Mouse (Mus musculus): ENCODE data around the gene Trim42. TPM values are rescaled to one million over a fixed set of nuclear protein-coding genes. Genes with fewer than 3 reads are reported as not detected.

Gene Trim42
- not detected in 2 replicates for polyA plus RNA-seq (2015; fragmentation: Nextera tagmentation; extraction: Ambion mirVana)

DNA sequence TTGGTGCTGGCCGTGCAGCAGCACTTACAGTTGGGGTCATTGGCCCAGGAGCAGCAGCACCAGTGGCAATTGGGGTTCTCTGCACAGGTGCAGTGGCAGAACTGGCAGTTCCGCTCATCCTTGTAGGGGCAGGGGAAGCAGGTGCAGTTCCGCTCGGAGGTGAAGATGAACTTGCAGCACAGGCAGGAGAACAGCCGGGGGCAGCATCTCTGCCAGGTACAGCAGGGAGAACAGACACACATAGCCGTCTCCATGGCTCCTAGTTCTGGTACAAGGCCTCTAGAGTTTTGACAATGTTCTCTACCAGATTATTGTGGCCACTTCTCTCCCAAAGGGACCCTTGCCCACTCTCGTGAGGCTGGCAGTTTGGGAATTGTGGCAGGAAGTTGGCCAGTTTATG is at the start of gene Trim42:
Trim42 (minus strand) TSS at position 368 of the 400 bp plus-strand sequence.
- WGBS, result 92% methylated on average over 7 of the region's 7 CpGs
- H3K27ac ChIP-seq (ENCODE audit: low read length), result no peak within 1 kb of the TSS

DNA sequence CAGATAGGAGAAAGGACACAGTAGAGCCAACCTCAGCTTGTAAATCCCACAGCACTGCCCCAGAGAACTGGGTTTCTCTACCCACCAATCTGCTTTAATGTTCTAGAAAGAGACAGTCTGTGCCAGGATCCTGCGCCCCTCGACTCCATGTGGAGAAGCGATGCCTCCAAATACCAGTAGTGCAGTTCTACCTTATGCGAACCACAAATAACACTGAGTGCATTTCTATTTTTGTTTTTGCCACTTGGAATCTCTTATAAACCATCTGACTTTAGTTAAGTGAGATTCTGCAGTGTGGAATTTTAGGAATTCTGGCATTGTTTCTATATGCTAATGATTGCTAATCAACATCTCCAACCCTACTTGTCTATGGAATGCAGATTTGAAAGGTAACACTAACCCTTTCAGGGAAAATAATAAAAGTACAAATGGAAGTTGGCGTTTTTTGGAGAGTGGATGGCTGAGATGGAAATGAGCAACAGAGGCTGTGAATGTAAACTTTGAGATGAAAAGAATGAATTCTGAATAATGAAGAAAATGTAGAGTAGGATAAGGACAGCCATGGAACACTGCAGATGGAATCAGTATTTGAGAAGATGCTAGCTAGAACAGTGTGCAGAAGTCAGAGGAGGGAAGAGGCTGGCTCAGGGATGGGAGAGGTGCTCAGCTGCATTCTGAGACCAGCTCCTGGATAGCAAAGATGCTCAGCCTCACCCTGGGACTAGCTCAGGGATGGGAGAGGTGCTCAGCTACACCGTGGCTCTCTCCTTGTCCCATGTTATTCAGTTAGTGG is 45.3 kb upstream of the Trim42 start:
- peak; percentile 31; the same call in 1 of the 2 replicates for ATAC-seq
- Histone ChIP-seq H3K9ac (replicated peaks; ENCODE audit: low read depth, low read length) (no peak overlapping the region), H3K4me3 (replicated peaks; ENCODE audit: low read length) (no peak overlapping the region), H3K4me1 (replicated peaks; ENCODE audit: control insufficient read depth, insufficient read depth, low read length) (no peaks in the 10 kb centered on the region), H3K36me3 (ENCODE audit: control insufficient read depth, insufficient read depth) (no peaks in the 10 kb centered on the region), H3K9me3 (ENCODE audit: control insufficient read depth, low read length) (no peaks in the 10 kb centered on the region), H3K27me3 (replicated peaks; ENCODE audit: control insufficient read depth, insufficient read depth, low read length) (no peaks in the 10 kb centered on the region), H3K27ac (ENCODE audit: low read length) (no peak overlapping the region), H3K4me2 (ENCODE audit: low read length) (no peak overlapping the region)
- WGBS, result 60% methylated on average over 6 of the region's 6 CpGs

More for the DNA sequence above, at the start of gene Trim42:
- no peaks in the 10 kb centered on the region for H3K4me1 ChIP-seq (replicated peaks; ENCODE audit: control insufficient read depth, insufficient read depth, low read length)
- H3K9ac ChIP-seq (replicated peaks; ENCODE audit: low read depth, low read length), result no peak within 1 kb of the TSS
- H3K4me3 ChIP-seq (replicated peaks; ENCODE audit: low read length), result no peak within 1 kb of the TSS
- no peaks in the 10 kb centered on the region for H3K36me3 ChIP-seq (ENCODE audit: control insufficient read depth, insufficient read depth)
- ATAC-seq, result no peak
- no peak within 1 kb of the TSS for H3K4me2 ChIP-seq (ENCODE audit: low read length)
- H3K27me3 ChIP-seq (replicated peaks; ENCODE audit: control insufficient read depth, insufficient read depth, low read length), result no peaks in the 10 kb centered on the region
- no peaks in the 10 kb centered on the region for H3K9me3 ChIP-seq (ENCODE audit: control insufficient read depth, low read length)

DNA sequence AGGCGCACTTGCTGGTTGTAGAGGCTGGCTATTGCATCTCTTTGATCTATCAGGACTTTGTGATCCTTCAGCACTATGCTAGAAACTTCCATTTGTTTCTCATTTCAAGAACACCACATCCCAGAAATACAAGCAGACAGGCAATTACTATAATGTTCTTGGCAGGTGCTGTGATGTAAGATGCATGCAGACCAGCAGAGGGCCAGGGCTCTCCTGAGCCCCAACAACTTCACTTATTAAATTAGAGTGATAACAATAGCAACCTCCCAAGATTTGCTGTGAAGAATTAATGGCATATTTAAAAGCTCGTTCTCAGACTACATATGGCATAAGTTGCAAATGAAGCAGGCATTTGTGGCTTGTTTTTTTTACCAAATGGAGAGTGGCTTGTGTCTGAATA is 38.4 kb upstream of the Trim42 start:
- no peaks in the 10 kb centered on the region for H3K9me3 ChIP-seq (ENCODE audit: control insufficient read depth, low read length)
- no peak overlapping the region for H3K27ac ChIP-seq (ENCODE audit: low read length)
- H3K36me3 ChIP-seq (ENCODE audit: control insufficient read depth, insufficient read depth), result no peaks in the 10 kb centered on the region
- ATAC-seq, result no peak
- no peak overlapping the region for H3K4me3 ChIP-seq (replicated peaks; ENCODE audit: low read length)
- 77% methylated on average over 2 of the region's 2 CpGs for WGBS
- no peaks in the 10 kb centered on the region for H3K27me3 ChIP-seq (replicated peaks; ENCODE audit: control insufficient read depth, insufficient read depth, low read length)
- no peak overlapping the region for H3K4me2 ChIP-seq (ENCODE audit: low read length)
- no peak overlapping the region for H3K9ac ChIP-seq (replicated peaks; ENCODE audit: low read depth, low read length)
- H3K4me1 ChIP-seq (replicated peaks; ENCODE audit: control insufficient read depth, insufficient read depth, low read length), result no peaks in the 10 kb centered on the region

DNA sequence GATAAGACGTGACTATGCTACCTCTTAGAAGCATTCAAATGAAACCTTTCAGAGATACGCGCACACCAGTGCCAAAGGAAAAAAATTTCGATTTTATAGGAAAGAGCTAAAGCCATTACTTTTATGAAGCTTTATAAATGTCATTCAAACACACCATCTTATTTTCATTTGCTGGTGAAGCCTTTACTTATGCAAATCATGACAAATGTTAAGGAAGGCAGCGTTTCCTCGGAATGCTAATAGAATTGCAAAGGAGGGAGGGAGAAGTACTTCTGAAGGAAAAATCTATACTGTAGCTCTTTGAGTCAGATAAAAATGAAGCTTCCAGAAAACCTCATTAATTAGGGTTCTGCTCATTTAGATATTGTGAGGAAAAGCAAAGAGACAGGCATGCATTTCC is 13.3 kb downstream of the Trim42 start:
- H3K27ac ChIP-seq (ENCODE audit: low read length), result no peak overlapping the region
- H3K4me3 ChIP-seq (replicated peaks; ENCODE audit: low read length), result no peak overlapping the region
- no peak overlapping the region for H3K4me2 ChIP-seq (ENCODE audit: low read length)
- ATAC-seq, result no peak
- H3K36me3 ChIP-seq (ENCODE audit: control insufficient read depth, insufficient read depth), result no peaks in the 10 kb centered on the region
- H3K9me3 ChIP-seq (ENCODE audit: control insufficient read depth, low read length), result no peaks in the 10 kb centered on the region
- no peaks in the 10 kb centered on the region for H3K4me1 ChIP-seq (replicated peaks; ENCODE audit: control insufficient read depth, insufficient read depth, low read length)
- no peaks in the 10 kb centered on the region for H3K27me3 ChIP-seq (replicated peaks; ENCODE audit: control insufficient read depth, insufficient read depth, low read length)
- WGBS, result 46% methylated on average over 6 of the region's 6 CpGs
- no peak overlapping the region for H3K9ac ChIP-seq (replicated peaks; ENCODE audit: low read depth, low read length)

DNA sequence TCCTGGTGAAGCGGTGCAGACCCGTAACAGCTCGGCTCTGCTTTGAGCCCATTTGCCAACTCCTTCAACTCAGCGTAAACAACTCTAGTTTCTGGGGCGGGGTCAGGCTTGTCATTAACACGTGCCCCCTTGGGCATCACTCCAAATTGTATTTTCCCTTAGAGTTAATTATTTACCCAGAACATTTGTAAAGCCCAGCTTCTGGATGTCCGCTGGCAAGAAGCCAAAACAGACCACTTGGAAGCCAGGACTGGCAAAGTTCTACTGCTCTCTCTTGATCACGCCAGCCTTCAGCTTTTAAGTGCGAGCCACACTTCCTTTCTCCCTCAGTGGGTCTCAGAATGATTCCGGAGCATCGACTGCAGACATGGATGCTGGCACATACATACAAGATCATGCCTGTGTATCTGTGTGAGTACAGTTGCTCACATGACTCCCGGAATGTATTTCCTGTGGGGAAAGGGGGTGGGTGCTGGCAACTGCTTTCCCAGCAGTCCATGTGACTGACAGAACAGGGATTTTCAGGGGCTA is 24.9 kb downstream of the Trim42 start:
- no peak overlapping the region for H3K9ac ChIP-seq (replicated peaks; ENCODE audit: low read depth, low read length)
- no peak overlapping the region for H3K27ac ChIP-seq (ENCODE audit: low read length)
- peaks cover 2% of the 10 kb centered on the region; the same call in 1 of the 2 replicates for H3K9me3 ChIP-seq (ENCODE audit: control insufficient read depth, low read length)
- peaks cover 7% of the 10 kb centered on the region; the same call in 1 of the 2 replicates for H3K4me1 ChIP-seq (replicated peaks; ENCODE audit: control insufficient read depth, insufficient read depth, low read length)
- no peak overlapping the region for H3K4me3 ChIP-seq (replicated peaks; ENCODE audit: low read length)
- WGBS, result 23% methylated on average over 12 of the region's 12 CpGs
- 0 out of 2 replicates have a peak overlapping the region, but pooled peaks have one; percentile 5 for H3K4me2 ChIP-seq (ENCODE audit: low read length)
- ATAC-seq, result peak; percentile 72
- no peaks in the 10 kb centered on the region for H3K27me3 ChIP-seq (replicated peaks; ENCODE audit: control insufficient read depth, insufficient read depth, low read length)
- H3K36me3 ChIP-seq (ENCODE audit: control insufficient read depth, insufficient read depth), result no peaks in the 10 kb centered on the region

DNA sequence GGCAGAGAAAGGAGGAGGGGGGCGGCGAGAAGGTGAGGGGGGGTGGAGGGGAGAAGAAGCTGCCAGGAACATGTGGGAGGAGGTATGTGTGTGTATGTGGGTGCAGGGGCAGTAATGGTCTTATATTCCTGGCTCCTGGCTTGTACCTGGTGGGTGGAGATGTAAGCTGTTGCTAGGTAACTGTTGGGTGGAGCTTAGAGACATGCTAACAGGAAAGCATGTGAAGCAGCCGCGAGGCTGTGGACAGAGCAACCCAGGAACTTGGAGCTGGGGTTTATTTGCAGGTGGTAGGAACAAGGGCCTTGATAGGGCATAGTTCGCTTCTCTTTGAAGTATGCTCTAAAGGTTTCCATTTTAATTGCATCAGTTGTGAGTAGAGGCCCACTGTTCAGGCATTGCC is 28.0 kb downstream of the Trim42 start:
- H3K9ac ChIP-seq (replicated peaks; ENCODE audit: low read depth, low read length), result no peak overlapping the region
- no peak overlapping the region for H3K27ac ChIP-seq (ENCODE audit: low read length)
- H3K27me3 ChIP-seq (replicated peaks; ENCODE audit: control insufficient read depth, insufficient read depth, low read length), result no peaks in the 10 kb centered on the region
- no peak overlapping the region for H3K4me3 ChIP-seq (replicated peaks; ENCODE audit: low read length)
- H3K9me3 ChIP-seq (ENCODE audit: control insufficient read depth, low read length), result peaks cover 2% of the 10 kb centered on the region; the same call in 1 of the 2 replicates
- ATAC-seq, result no peak
- H3K36me3 ChIP-seq (ENCODE audit: control insufficient read depth, insufficient read depth), result no peaks in the 10 kb centered on the region
- peaks cover 7% of the 10 kb centered on the region; the same call in 1 of the 2 replicates for H3K4me1 ChIP-seq (replicated peaks; ENCODE audit: control insufficient read depth, insufficient read depth, low read length)
- H3K4me2 ChIP-seq (ENCODE audit: low read length), result no peak overlapping the region
- 65% methylated on average over 5 of the region's 5 CpGs for WGBS

DNA sequence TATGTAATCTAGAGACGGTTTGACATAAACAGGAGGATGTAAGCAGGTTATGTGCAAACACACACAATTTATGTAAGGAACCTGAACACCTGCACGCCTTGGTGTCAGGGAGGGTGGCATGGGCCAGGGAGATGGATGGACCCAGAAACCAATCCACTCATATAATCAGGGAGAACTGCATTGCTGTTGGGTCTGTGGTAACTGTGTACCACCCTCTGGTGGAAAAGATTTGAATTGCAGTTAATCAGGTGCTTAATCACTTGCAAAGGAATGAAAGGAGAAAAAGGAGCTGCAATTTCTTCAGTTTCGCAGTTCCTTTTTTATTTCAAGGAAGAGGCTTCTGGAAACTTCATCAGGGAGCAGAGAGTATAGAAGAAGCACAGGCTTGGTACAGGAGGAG is 46.9 kb downstream of the Trim42 start:
- Histone ChIP-seq H3K9me3 (ENCODE audit: control insufficient read depth, low read length) (no peaks in the 10 kb centered on the region), H3K4me1 (replicated peaks; ENCODE audit: control insufficient read depth, insufficient read depth, low read length) (no peaks in the 10 kb centered on the region), H3K27me3 (replicated peaks; ENCODE audit: control insufficient read depth, insufficient read depth, low read length) (no peaks in the 10 kb centered on the region), H3K36me3 (ENCODE audit: control insufficient read depth, insufficient read depth) (no peaks in the 10 kb centered on the region), H3K27ac (ENCODE audit: low read length) (no peak overlapping the region), H3K4me2 (ENCODE audit: low read length) (no peak overlapping the region), H3K4me3 (replicated peaks; ENCODE audit: low read length) (no peak overlapping the region), H3K9ac (replicated peaks; ENCODE audit: low read depth, low read length) (no peak overlapping the region)
- ATAC-seq, result no peak
- WGBS, result 71% methylated on average over 3 of the region's 3 CpGs

DNA sequence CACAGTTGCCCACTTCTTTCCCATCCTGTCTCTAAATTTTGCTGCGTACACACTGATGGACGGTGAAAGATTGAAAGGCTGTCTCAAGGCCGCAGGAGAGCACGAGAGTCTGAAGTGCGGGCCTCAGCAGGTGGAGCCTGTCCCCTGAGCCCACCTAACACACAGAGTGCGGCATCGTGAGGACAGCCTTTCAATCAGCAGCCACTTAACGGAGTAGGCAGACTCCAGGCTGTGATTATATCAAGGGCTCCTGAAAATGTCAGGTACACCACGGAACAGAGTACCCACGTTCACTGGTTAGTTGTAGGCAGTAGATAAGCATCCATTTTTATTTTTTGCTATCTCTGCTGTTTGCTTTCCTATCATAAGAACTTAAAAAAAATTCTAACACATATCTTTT is 47.6 kb downstream of the Trim42 start:
- no peak overlapping the region for H3K9ac ChIP-seq (replicated peaks; ENCODE audit: low read depth, low read length)
- no peak overlapping the region for H3K4me3 ChIP-seq (replicated peaks; ENCODE audit: low read length)
- no peaks in the 10 kb centered on the region for H3K9me3 ChIP-seq (ENCODE audit: control insufficient read depth, low read length)
- no peak overlapping the region for H3K27ac ChIP-seq (ENCODE audit: low read length)
- no peaks in the 10 kb centered on the region for H3K27me3 ChIP-seq (replicated peaks; ENCODE audit: control insufficient read depth, insufficient read depth, low read length)
- H3K36me3 ChIP-seq (ENCODE audit: control insufficient read depth, insufficient read depth), result no peaks in the 10 kb centered on the region
- H3K4me2 ChIP-seq (ENCODE audit: low read length), result no peak overlapping the region
- 74% methylated on average over 10 of the region's 10 CpGs for WGBS
- no peaks in the 10 kb centered on the region for H3K4me1 ChIP-seq (replicated peaks; ENCODE audit: control insufficient read depth, insufficient read depth, low read length)
- no peak for ATAC-seq

DNA sequence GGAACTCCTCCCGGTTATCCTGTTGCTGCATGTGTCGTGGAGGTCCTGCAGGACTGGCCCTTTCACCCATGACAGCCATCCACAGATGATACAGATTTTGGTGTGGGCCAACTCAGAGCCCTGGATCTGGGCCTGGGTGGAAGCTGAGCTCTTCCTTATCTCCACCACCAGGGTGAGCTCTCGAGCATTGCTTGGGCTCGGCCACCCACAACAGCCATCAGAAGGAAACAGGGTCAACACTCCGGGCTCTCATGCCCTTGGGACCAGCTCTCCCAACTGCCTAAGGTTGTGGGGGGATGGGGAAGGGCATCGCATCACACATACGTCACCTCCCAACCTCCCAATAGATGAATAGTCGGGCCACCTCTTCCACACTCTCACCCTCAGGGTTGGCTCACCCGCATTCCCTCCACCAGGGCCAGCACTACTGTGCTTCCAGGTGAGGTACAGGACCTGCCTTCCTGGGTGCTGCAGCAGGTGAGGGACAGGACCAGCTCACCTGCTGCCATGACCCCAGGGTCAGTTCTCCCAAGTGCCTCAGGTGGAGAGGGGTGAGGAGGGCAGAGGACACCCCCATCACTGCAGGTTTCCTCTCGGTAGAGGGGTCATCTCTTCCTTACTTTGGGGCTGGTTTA is 54.2 kb downstream of the Trim42 start:
- no peaks in the 10 kb centered on the region for H3K9me3 ChIP-seq (ENCODE audit: control insufficient read depth, low read length)
- H3K27me3 ChIP-seq (replicated peaks; ENCODE audit: control insufficient read depth, insufficient read depth, low read length), result no peaks in the 10 kb centered on the region
- no peak overlapping the region for H3K4me3 ChIP-seq (replicated peaks; ENCODE audit: low read length)
- H3K27ac ChIP-seq (ENCODE audit: low read length), result no peak overlapping the region
- no peaks in the 10 kb centered on the region for H3K4me1 ChIP-seq (replicated peaks; ENCODE audit: control insufficient read depth, insufficient read depth, low read length)
- ATAC-seq, result no peak
- H3K36me3 ChIP-seq (ENCODE audit: control insufficient read depth, insufficient read depth), result no peaks in the 10 kb centered on the region
- WGBS, result 72% methylated on average over 10 of the region's 10 CpGs
- no peak overlapping the region for H3K4me2 ChIP-seq (ENCODE audit: low read length)
- no peak overlapping the region for H3K9ac ChIP-seq (replicated peaks; ENCODE audit: low read depth, low read length)

Measured in forebrain, embryonic 16.5 days (tissue).